Mouse (Mus musculus) limb, embryonic 15.5 days (tissue): ENCODE data around the gene Lgals8. TPM values are rescaled to one million over a fixed set of nuclear protein-coding genes. Genes with fewer than 3 reads are reported as not detected.
A peak's percentile ranks its signal among the peaks of the same experiment; 100 is the strongest.
"Not testable (repeated sequence)": the region's sequence is repeated elsewhere in the genome, so short reads cannot be mapped to it uniquely, and the experiment has no call there.

ENCODE experiments used
- ATAC-seq: fragments of 200-750 bp; cut with Nextera tagmentation; 2 replicates; pipeline ENCODE4 v1.8.0; 2017; ENCODE audit warnings: low read depth, moderate TSS enrichment; ENCODE audit not compliant: insufficient number of reproducible peaks, low FRiP score, low TSS enrichment
- H3K27ac ChIP-seq: fragments of 300-500 bp; sonication (generic); 2 replicates; pipeline ENCODE4 v1.5.1; 2015; ENCODE audit warnings: moderate library complexity, mild to moderate bottlenecking, inconsistent platforms
- H3K27me3 ChIP-seq: fragments of 300-500 bp; sonication (generic); 2 replicates; pipeline ENCODE4 v1.6.1; 2015; ENCODE audit warnings: inconsistent platforms
- H3K36me3 ChIP-seq: fragments of 300-500 bp; sonication (generic); 2 replicates; pipeline ENCODE4 v1.6.1; 2015; ENCODE audit warnings: inconsistent platforms
- H3K4me1 ChIP-seq: fragments of 300-500 bp; sonication (generic); 2 replicates; pipeline ENCODE4 v1.6.1; 2015; ENCODE audit warnings: inconsistent platforms
- H3K4me2 ChIP-seq: fragments of 300-500 bp; sonication (generic); 2 replicates; pipeline ENCODE4 v1.6.1; 2015; ENCODE audit warnings: mild to moderate bottlenecking, inconsistent platforms
- H3K4me3 ChIP-seq: fragments of 300-500 bp; sonication (generic); 2 replicates; pipeline ENCODE4 v1.5.1; 2015; ENCODE audit warnings: mild to moderate bottlenecking, inconsistent platforms
- H3K9ac ChIP-seq: fragments of 300-500 bp; sonication (generic); 2 replicates; pipeline ENCODE4 v1.6.1; 2015; ENCODE audit warnings: inconsistent platforms
- H3K9me3 ChIP-seq: fragments of 300-500 bp; sonication (generic); 2 replicates; pipeline ENCODE4 v1.6.1; 2016; ENCODE audit warnings: inconsistent platforms
- WGBS: fragments of 180-500 bp; shearing (Covaris S2); methylation state at CpG from one replicate; pipeline ENCODE4 v1.1.7; 2015; 5-methylcytosine and 5-hydroxymethylcytosine counted together
- polyA plus RNA-seq: library from polyadenylated mRNA; unstranded; fragments of >200 nt; fragmentation: Nextera tagmentation; extraction: Ambion mirVana; gene quantifications from 2 replicates; pipeline ENCODE4 v1.2.1, GENCODE M21; 2015

Gene Lgals8
- polyA plus RNA-seq, 1 experiment from 2014 or later = 23.6 TPM

DNA sequence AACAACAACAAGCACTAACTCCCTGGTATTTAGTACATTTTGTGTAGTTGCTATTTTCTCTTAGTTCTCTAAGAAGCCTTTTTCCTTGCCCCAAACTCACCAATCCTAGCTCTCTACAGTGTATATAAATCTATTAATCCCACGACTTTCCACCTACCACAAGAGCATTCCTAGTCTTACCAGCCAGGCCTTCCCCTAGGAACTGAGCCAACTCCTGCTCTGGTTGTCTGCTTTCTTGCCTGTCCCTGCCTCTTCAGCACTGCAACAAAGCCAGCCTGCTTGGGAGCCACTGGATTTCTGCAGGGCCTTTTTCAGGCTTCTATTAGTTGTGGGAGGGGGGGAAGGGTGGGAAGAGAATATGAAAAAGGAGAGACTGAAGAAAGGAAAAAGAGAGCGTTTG is 20.5 kb upstream of the Lgals8 start:
- Histone ChIP-seq H3K4me2 (no peak overlapping the region), H3K4me3 (no peak overlapping the region), H3K4me1 (no peaks in the 10 kb centered on the region), H3K27me3 (no peaks in the 10 kb centered on the region), H3K9ac (no peak overlapping the region), H3K9me3 (no peaks in the 10 kb centered on the region), H3K36me3 (no peaks in the 10 kb centered on the region), H3K27ac (peak overlapping the region; percentile 33; the same call in 1 of the 2 replicates)
- ATAC-seq = no peak
- WGBS = 48% methylated on average over 2 of the region's 2 CpGs

DNA sequence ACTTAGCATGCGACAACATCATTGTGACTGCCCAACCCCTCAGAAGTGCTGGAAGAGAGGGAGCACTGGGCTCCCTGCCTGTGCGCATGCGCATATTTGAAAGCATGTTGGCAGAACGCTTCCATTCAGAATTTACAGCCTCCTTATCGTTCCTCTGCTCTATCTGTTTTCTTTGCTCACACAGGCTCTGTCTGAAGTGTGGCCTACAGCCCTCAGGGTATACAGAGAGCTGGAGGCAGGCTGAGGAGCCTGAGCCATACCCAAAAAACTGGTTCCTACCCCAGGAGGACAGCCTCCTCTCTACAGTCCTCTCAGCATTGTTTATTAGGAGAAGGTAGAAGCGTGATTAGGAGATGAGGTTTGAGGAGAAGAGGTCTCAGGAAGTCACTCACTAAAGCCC is 15.1 kb upstream of the Lgals8 start:
- no peak overlapping the region for H3K4me3 ChIP-seq

DNA sequence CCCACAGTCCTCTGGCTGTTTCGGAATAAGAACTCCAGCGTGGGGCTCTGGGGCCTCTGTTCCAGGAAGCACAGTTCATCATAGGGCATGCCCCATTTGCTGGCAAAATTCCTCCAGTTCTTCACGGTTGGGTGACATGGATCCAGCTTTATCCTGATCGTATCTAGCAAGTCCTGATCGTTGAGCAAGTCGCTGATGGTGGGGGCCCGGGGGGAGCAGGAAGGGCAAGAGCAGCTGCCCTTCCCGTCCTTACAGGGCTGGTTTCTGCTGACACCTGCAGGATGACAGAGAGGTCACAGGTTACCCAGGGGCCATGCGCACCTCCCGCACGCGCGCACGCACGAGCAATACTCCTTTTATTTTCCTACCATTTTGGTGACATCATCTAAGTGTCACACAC is 13.6 kb upstream of the Lgals8 start:
- no peaks in the 10 kb centered on the region for H3K4me1 ChIP-seq
- no peak overlapping the region for H3K4me2 ChIP-seq
- H3K27ac ChIP-seq = no peak overlapping the region
- H3K9me3 ChIP-seq = no peaks in the 10 kb centered on the region
- 79% methylated on average over 15 of the region's 15 CpGs for WGBS
- ATAC-seq = no peak
- no peaks in the 10 kb centered on the region for H3K36me3 ChIP-seq
- no peak overlapping the region for H3K4me3 ChIP-seq
- no peaks in the 10 kb centered on the region for H3K27me3 ChIP-seq
- no peak overlapping the region for H3K9ac ChIP-seq

More for the DNA sequence above, 15.1 kb upstream of the Lgals8 start:
- Histone ChIP-seq H3K36me3 (no peaks in the 10 kb centered on the region), H3K9ac (no peak overlapping the region), H3K27ac (no peak overlapping the region), H3K4me2 (no peak overlapping the region), H3K27me3 (no peaks in the 10 kb centered on the region), H3K9me3 (no peaks in the 10 kb centered on the region), H3K4me1 (no peaks in the 10 kb centered on the region)
- ATAC-seq = no peak
- WGBS = 65% methylated on average over 6 of the region's 6 CpGs

DNA sequence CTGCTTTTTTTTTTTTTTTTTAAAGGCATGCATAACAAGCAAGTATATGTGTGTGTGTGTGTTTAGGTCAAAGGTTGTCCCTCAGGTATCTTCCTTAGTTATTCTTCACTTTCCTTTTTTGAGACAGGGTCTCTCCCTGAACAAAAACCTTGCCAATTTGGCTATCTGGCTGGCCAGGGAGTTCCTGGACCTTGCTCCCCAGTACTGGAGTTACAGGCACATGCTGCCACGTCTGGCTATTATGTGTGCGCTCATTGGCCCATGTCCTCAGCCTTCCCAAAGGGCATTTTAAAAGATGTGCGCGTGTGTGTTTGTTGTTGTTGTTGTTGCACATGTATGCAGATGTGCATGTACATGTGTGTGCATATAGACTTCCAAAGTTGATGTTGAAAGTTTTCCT is 12.1 kb upstream of the Lgals8 start:
- Histone ChIP-seq H3K9me3 (no peaks in the 10 kb centered on the region), H3K36me3 (no peaks in the 10 kb centered on the region), H3K4me2 (no peak overlapping the region), H3K27me3 (no peaks in the 10 kb centered on the region), H3K27ac (no peak overlapping the region), H3K4me1 (no peaks in the 10 kb centered on the region), H3K9ac (no peak overlapping the region), H3K4me3 (no peak overlapping the region)
- no peak for ATAC-seq
- 85% methylated on average over 4 of the region's 4 CpGs for WGBS

DNA sequence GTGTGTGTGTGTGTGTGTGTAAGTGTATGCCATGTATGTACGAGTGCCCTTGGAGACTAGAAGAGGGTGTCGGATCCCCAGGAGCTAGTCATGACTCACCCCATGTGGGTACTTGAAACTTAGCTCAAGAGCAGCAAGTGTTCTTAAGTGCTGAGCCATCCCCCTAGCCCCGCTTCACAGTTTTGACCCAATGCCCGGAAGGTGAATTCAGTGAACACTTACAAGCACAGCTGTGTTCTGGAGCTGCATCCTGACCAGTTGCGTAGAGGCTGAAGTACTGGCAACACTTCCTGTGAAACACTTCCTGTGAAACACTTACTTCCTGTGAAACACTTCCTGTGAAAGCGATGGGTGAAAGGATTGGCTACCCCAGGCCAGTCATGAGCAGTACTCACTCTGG is 10.5 kb upstream of the Lgals8 start:
- Histone ChIP-seq H3K27ac (no peak overlapping the region), H3K4me3 (no peak overlapping the region), H3K4me2 (no peak overlapping the region), H3K27me3 (no peaks in the 10 kb centered on the region), H3K4me1 (no peaks in the 10 kb centered on the region), H3K9me3 (no peaks in the 10 kb centered on the region), H3K9ac (no peak overlapping the region), H3K36me3 (no peaks in the 10 kb centered on the region)
- 79% methylated on average over 6 of the region's 6 CpGs for WGBS
- ATAC-seq = no peak

- no peak overlapping the region for H3K4me2 ChIP-seq
- H3K36me3 ChIP-seq = no peaks in the 10 kb centered on the region
- H3K27me3 ChIP-seq = no peaks in the 10 kb centered on the region
- H3K4me3 ChIP-seq = no peak overlapping the region
- no peaks in the 10 kb centered on the region for H3K9me3 ChIP-seq
- no peak overlapping the region for H3K9ac ChIP-seq
- no peaks in the 10 kb centered on the region for H3K4me1 ChIP-seq
- ATAC-seq = 0 out of 2 replicates have a peak, but pooled peaks have one; percentile 27
- no peak overlapping the region for H3K27ac ChIP-seq
- WGBS = 38% methylated on average over 8 of the region's 8 CpGs
Measured at GRCm38 (mm10) chr13:12473724-12474378, 9.1 kb upstream of the Lgals8 start.

- Histone ChIP-seq H3K4me2 (no peak overlapping the region), H3K27ac (no peak overlapping the region), H3K36me3 (no peaks in the 10 kb centered on the region), H3K27me3 (no peaks in the 10 kb centered on the region), H3K9me3 (no peaks in the 10 kb centered on the region), H3K9ac (no peak overlapping the region), H3K4me3 (no peak overlapping the region), H3K4me1 (no peaks in the 10 kb centered on the region)
- no peak for ATAC-seq
- WGBS = 92% methylated on average over 1 of the region's 1 CpGs
Measured at GRCm38 (mm10) chr13:12468488-12468887, 3.7 kb upstream of the Lgals8 start.

DNA sequence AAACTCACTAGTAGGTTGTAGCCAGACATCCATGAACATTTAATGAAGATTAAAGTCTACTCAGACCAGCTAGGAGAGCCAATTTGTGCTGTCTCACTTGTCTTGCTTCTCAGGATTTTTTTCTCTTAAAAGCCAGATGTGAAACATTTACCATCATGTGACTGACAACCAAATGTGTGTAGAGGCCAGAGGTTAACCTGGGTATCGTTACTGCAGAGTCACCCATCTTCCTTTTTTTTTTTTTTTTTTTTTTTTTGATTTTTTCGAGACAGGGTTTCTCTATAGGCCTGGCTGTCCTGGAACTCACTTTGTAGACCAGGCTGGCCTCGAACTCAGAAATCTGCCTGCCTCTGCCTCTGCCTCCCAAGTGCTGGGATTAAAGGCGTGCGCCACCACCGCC is 585 bp downstream of the Lgals8 start:
- H3K27me3 ChIP-seq, H3K36me3 ChIP-seq, ATAC-seq, H3K27ac ChIP-seq, H3K4me3 ChIP-seq, H3K4me2 ChIP-seq, H3K9ac ChIP-seq, H3K9me3 ChIP-seq: not testable (repeated sequence)
- 77% methylated on average over 6 of the region's 6 CpGs for WGBS
- H3K4me1 ChIP-seq = peaks cover 11% of the 10 kb centered on the region; the same call in 1 of the 2 replicates

GRCm38 (mm10) chr13:12462623-12463022 is 2.1 kb downstream of the Lgals8 start:
- 78% methylated on average over 4 of the region's 4 CpGs for WGBS
- no peak overlapping the region for H3K27ac ChIP-seq

DNA sequence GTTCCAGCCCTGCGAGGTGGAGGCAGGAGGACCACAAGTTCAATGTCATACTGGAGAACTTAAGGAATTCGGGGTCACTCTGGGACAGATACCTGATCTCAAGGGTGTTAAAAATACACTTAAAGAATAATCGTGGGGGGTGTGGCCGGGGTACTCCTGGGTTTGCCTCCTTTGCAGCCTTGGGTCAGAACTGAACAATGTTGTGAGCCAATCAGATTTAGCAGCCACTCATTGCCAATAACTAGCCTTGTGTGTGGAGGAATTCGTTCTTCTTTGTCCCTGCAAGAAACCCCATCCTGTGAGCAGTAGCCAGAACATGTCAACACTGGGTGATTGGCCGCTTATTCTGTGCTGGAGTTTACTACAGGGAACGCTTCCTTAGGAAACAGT is 3.0 kb downstream of the Lgals8 start:
- peak overlapping the region; percentile 74 for H3K4me3 ChIP-seq
- H3K9ac ChIP-seq = peak overlapping the region; percentile 66
- no peaks in the 10 kb centered on the region for H3K27me3 ChIP-seq
- H3K4me1 ChIP-seq = peaks cover 11% of the 10 kb centered on the region; the same call in 1 of the 2 replicates
- peaks cover 3% of the 10 kb centered on the region for H3K36me3 ChIP-seq
- H3K4me2 ChIP-seq = peak overlapping the region; percentile 73
- under 1% methylated on average over 7 of the region's 7 CpGs for WGBS
- H3K9me3 ChIP-seq = no peaks in the 10 kb centered on the region
- no peak for ATAC-seq
- H3K27ac ChIP-seq = no peak overlapping the region

More at GRCm38 (mm10) chr13:12462623-12463022, 2.1 kb downstream of the Lgals8 start:
- Histone ChIP-seq H3K9ac (no peak overlapping the region), H3K4me1 (peaks cover 11% of the 10 kb centered on the region; the same call in 1 of the 2 replicates), H3K4me3 (no peak overlapping the region), H3K27me3 (no peaks in the 10 kb centered on the region), H3K36me3 (no peaks in the 10 kb centered on the region), H3K4me2 (no peak overlapping the region), H3K9me3 (no peaks in the 10 kb centered on the region)
- no peak for ATAC-seq

GRCm38 (mm10) chr13:12460881-12461729 is 3.6 kb downstream of the Lgals8 start:
- Histone ChIP-seq H3K9me3 (no peaks in the 10 kb centered on the region), H3K4me1 (peaks cover 11% of the 10 kb centered on the region; the same call in 1 of the 2 replicates), H3K4me3 (peak overlapping the region; percentile 74), H3K27me3 (no peaks in the 10 kb centered on the region), H3K27ac (peak overlapping the region; percentile 77), H3K9ac (peak overlapping the region; percentile 66), H3K4me2 (peak overlapping the region; percentile 73), H3K36me3 (peaks cover 6% of the 10 kb centered on the region)
- WGBS = under 1% methylated on average over 59 of the region's 59 CpGs
- peak; percentile 92 for ATAC-seq

DNA sequence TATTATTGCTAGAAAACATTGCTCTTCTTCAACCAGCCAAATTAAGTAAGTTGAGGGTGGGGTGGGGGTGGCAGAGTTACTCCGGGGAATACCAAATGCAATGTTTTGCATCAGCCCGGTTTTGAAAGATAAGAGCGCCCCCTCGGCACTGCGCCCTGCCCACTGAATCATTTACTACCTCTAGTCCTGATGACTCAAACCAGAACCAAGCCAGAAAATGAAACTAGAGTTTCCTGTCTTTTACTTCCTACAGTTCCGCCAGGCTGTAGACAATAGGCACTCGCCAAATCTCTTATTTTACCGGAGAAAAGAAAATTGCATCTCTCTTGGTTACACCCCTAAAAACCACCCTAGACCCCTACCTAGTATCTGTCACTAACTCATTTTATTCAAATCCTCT is 4.3 kb downstream of the Lgals8 start:
- Histone ChIP-seq H3K4me3 (peak overlapping the region; percentile 74), H3K4me1 (peaks cover 11% of the 10 kb centered on the region; the same call in 1 of the 2 replicates), H3K9ac (peak overlapping the region; percentile 66), H3K27me3 (no peaks in the 10 kb centered on the region), H3K9me3 (no peaks in the 10 kb centered on the region), H3K4me2 (peak overlapping the region; percentile 73), H3K36me3 (peaks cover 9% of the 10 kb centered on the region), H3K27ac (peak overlapping the region; percentile 77)
- 4% methylated on average over 8 of the region's 8 CpGs for WGBS
- ATAC-seq = no peak
